Mouse (Mus musculus): ENCODE measurements around the gene Cnep1r1.

DNA sequence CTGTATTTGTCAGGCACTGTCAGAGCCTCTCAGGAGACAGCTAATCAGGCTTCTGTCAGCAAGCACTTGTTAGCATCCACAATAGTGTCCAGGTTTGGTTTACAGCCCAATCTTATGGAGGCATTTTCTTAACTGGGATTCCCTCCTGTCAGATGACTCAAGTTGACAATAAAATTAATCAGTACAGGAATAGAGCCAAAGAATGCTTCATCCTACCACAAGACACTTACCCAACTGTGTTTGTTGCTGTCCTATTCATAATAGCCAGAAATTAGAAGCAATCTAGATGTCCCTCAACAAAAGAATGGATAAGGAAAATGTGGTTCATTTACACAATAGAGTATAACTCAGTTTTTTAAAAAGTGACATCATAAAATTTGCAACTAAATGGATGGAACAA lies 30.6 kb upstream of the Cnep1r1 start:
- TF ChIP-seq POLR2A (IDR thresholded peaks at IDR 0.05; ENCODE audit: extremely low read depth, insufficient read depth, low read length) (no peak), CTCF (IDR thresholded peaks at IDR 0.05; ENCODE audit: extremely low read depth, insufficient read depth, low read length) (no peak)
